Mouse (Mus musculus) ovary, postnatal 14 days (tissue): ENCODE measurements around the gene Zmynd8.
"Not testable (repeated sequence)": the region's sequence is repeated elsewhere in the genome, so short reads cannot be mapped to it uniquely, and the experiment has no call there.

Experiments
- DNase-seq: peaks from one replicate; pipeline ENCODE4 v3.0.0; 2022; ENCODE audit warnings: low spot score

The Zmynd8 gene

GRCm38 (mm10) chr2:165808179-165808975, 90.4 kb downstream of the Zmynd8 start:
- DNase-seq, result no peak

GRCm38 (mm10) chr2:165800174-165800573, 98.6 kb downstream of the Zmynd8 start:
- not testable (repeated sequence) for DNase-seq

GRCm38 (mm10) chr2:165797876-165798275, 100.9 kb downstream of the Zmynd8 start:
- DNase-seq, result no peak

GRCm38 (mm10) chr2:165793283-165793638, 105.6 kb downstream of the Zmynd8 start:
- DNase-seq, result no peak

- no peak for DNase-seq
These were observed 106.2 kb downstream of the Zmynd8 start for GRCm38 (mm10) chr2:165792431-165793282.

- peak; percentile 42 for DNase-seq
These were observed 107.2 kb downstream of the Zmynd8 start for GRCm38 (mm10) chr2:165791657-165792056.

GRCm38 (mm10) chr2:165791026-165791425, 107.8 kb downstream of the Zmynd8 start:
- no peak for DNase-seq

- no peak for DNase-seq
These were observed 109.1 kb downstream of the Zmynd8 start for GRCm38 (mm10) chr2:165789667-165790066.

- no peak for DNase-seq
These were observed 110.0 kb downstream of the Zmynd8 start for GRCm38 (mm10) chr2:165788796-165789195.

- peak; percentile 73 for DNase-seq
These were observed 110.8 kb downstream of the Zmynd8 start for GRCm38 (mm10) chr2:165788005-165788404.

GRCm38 (mm10) chr2:165786467-165786866, 112.3 kb downstream of the Zmynd8 start:
- DNase-seq, result no peak

- DNase-seq, result no peak
These were observed 113.3 kb downstream of the Zmynd8 start for GRCm38 (mm10) chr2:165785312-165786036.

GRCm38 (mm10) chr2:165782324-165782723, 116.5 kb downstream of the Zmynd8 start:
- peak; percentile 83 for DNase-seq

GRCm38 (mm10) chr2:165778927-165779326, 119.9 kb downstream of the Zmynd8 start:
- peak; percentile 67 for DNase-seq

- no peak for DNase-seq
These were observed 129.4 kb downstream of the Zmynd8 start for GRCm38 (mm10) chr2:165769375-165769948.

- DNase-seq, result no peak
These were observed 129.9 kb downstream of the Zmynd8 start for GRCm38 (mm10) chr2:165768805-165769358.

- DNase-seq, result no peak
These were observed 139.3 kb downstream of the Zmynd8 start for GRCm38 (mm10) chr2:165759421-165759985.

GRCm38 (mm10) chr2:165758534-165758933, 140.3 kb downstream of the Zmynd8 start:
- no peak for DNase-seq

GRCm38 (mm10) chr2:165757799-165758198, 141.0 kb downstream of the Zmynd8 start:
- no peak for DNase-seq

GRCm38 (mm10) chr2:165752704-165753103, 146.1 kb downstream of the Zmynd8 start:
- no peak for DNase-seq

GRCm38 (mm10) chr2:165751068-165751467, 147.7 kb downstream of the Zmynd8 start:
- no peak for DNase-seq
